26 mouse cellular contexts compared by ENCODE assay signal in the genomic region with DNA sequence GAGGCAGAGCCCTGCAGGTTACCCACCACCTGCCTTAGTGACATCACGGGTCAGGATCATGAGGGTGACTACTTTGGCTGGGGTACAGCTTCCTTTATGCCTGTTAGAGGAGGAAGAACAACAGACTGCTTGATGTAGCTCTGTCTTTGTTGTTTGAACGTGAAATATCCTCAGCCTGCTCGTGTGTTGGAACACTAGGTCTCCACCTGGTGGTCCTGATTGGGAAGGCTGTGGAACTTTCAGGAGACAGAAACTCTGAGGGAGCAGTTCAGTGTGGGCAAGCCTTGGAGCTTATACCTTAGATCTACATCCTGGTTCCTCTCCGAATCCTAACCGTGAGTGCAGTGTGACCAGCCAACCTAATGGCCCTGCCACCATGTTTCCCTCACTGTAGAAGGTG. TPM values are rescaled to one million over a fixed set of nuclear protein-coding genes. Genes with fewer than 3 reads are reported as not detected.
A peak's percentile ranks its signal among the peaks of the same experiment; 100 is the strongest.
DNase-seq lines count a peak whose midpoint lies in the region; ATAC-seq and TF ChIP-seq lines count a peak whose summit lies in the region.
"Had no signal": no experiment of that assay in that cellular context is flagged by ENCODE, and none has a peak within 500 bp of the region (broad histone marks: within the 10 kb centered on the region; RNA-seq: fewer than 3 reads in every experiment).

No protein-coding gene starts in this region.

- H3K36me3 ChIP-seq in hindbrain, postnatal 0 days (ENCODE audit: insufficient read depth, low read length): no peaks in the 10 kb centered on the region
- no peaks in the 10 kb centered on the region for H3K36me3 ChIP-seq in hindbrain, embryonic 11.5 days (ENCODE audit: control insufficient read depth, insufficient read depth, low read length)
- H3K36me3 ChIP-seq in liver, embryonic 11.5 days (ENCODE audit: control insufficient read depth, insufficient read depth, low read length): no peaks in the 10 kb centered on the region
- H3K36me3 ChIP-seq: embryonic facial prominence, embryonic 12.5 days; G1E; heart, embryonic 12.5 days; hindbrain, embryonic 12.5 days had no signal

- no peak overlapping the region for H3K27ac ChIP-seq in hindbrain, postnatal 0 days
- no peak overlapping the region for H3K27ac ChIP-seq in hindbrain, embryonic 11.5 days (ENCODE audit: low read depth, low read length)
- no peak overlapping the region for H3K27ac ChIP-seq in layer of hippocampus, adult 2 months
- H3K27ac ChIP-seq in liver, embryonic 11.5 days (ENCODE audit: low read depth, low read length): no peak overlapping the region
- H3K27ac ChIP-seq: embryonic facial prominence, embryonic 12.5 days; hindbrain, embryonic 12.5 days had no signal

- no peaks in the 10 kb centered on the region for H3K9me3 ChIP-seq in hindbrain, postnatal 0 days (ENCODE audit: low read length)
- no peaks in the 10 kb centered on the region for H3K9me3 ChIP-seq in hindbrain, embryonic 11.5 days (ENCODE audit: control insufficient read depth, low read length)
- H3K9me3 ChIP-seq in liver, embryonic 11.5 days (ENCODE audit: control insufficient read depth, low read length): no peaks in the 10 kb centered on the region
- H3K9me3 ChIP-seq: embryonic facial prominence, embryonic 12.5 days; heart, embryonic 12.5 days; hindbrain, embryonic 12.5 days had no signal

- no peak overlapping the region for H3K4me2 ChIP-seq in hindbrain, postnatal 0 days (ENCODE audit: low read depth, low read length)
- H3K4me2 ChIP-seq in hindbrain, embryonic 11.5 days (replicated peaks; ENCODE audit: low read depth, low read length): no peak overlapping the region
- H3K4me2 ChIP-seq in liver, embryonic 11.5 days: no peak overlapping the region
- H3K4me2 ChIP-seq: embryonic facial prominence, embryonic 12.5 days; heart, embryonic 12.5 days; hindbrain, embryonic 12.5 days had no signal

- no peak overlapping the region for H3K9ac ChIP-seq in hindbrain, postnatal 0 days (replicated peaks; ENCODE audit: low read length)
- H3K9ac ChIP-seq in hindbrain, embryonic 11.5 days (ENCODE audit: low read depth, low read length): no peak overlapping the region
- no peak overlapping the region for H3K9ac ChIP-seq in liver, embryonic 11.5 days (ENCODE audit: low read depth, low read length)
- H3K9ac ChIP-seq: embryonic facial prominence, embryonic 12.5 days; heart, embryonic 12.5 days; hindbrain, embryonic 12.5 days had no signal

- no peak for DNase-seq in hindbrain, postnatal 0 days (ENCODE audit: low spot score)
- no peak for DNase-seq in hindbrain, embryonic 11.5 days (ENCODE audit: low spot score)
- DNase-seq in layer of hippocampus, adult 2 months (ENCODE audit: low spot score in 2 of 2): no peak
- DNase-seq in layer of hippocampus, adult 9-11 months: no peak
- DNase-seq in ES-CJ7 (ENCODE audit: low read depth, low spot score) (peak; percentile 38), ZHBTc4 (ENCODE audit: low read depth, low spot score) (peak; percentile 17)
- no peak for DNase-seq in cerebellum, adult 9-11 months
- DNase-seq in liver, embryonic 11.5 days (ENCODE audit: low spot score): no peak
- DNase-seq: adrenal gland, adult 2 months; adrenal gland, postnatal 25 days; cerebellum, adult 2 months; cerebellum, postnatal 14 days; gastrocnemius, postnatal 14 days; heart, postnatal 36 days had no signal

- peak; percentile 52 for TF ChIP-seq CTCF in hindbrain, postnatal 0 days (IDR thresholded peaks at IDR 0.05; ENCODE audit: low read depth)
- TF ChIP-seq CTCF in layer of hippocampus, adult 2 months (conservative IDR thresholded peaks at IDR 0.05): 0 out of 2 replicates have a peak, but pooled peaks have one; percentile 12

- H3K27me3 ChIP-seq in hindbrain, postnatal 0 days (ENCODE audit: insufficient read depth, low read length): no peaks in the 10 kb centered on the region
- no peaks in the 10 kb centered on the region for H3K27me3 ChIP-seq in hindbrain, embryonic 11.5 days (ENCODE audit: control insufficient read depth, insufficient read depth, low read length)
- H3K27me3 ChIP-seq in liver, embryonic 11.5 days (replicated peaks; ENCODE audit: control insufficient read depth, insufficient read depth, low read length): no peaks in the 10 kb centered on the region
- H3K27me3 ChIP-seq: embryonic facial prominence, embryonic 12.5 days; heart, embryonic 12.5 days; hindbrain, embryonic 12.5 days had no signal

- WGBS in hindbrain, postnatal 0 days: 62% methylated on average over 5 of the region's 5 CpGs
- WGBS in hindbrain, embryonic 11.5 days: 79% methylated on average over 5 of the region's 5 CpGs
- 65% methylated on average over 5 of the region's 5 CpGs for WGBS in liver, embryonic 11.5 days

- no peak for ATAC-seq in hindbrain, postnatal 0 days
- ATAC-seq in hindbrain, embryonic 11.5 days (ENCODE audit: low FRiP score): no peak
- no peak for ATAC-seq in liver, embryonic 11.5 days (replicated peaks; ENCODE audit: low FRiP score)
- ATAC-seq: forebrain, embryonic 16.5 days; hindbrain, embryonic 16.5 days had no signal

- no peak overlapping the region for H3K4me3 ChIP-seq in hindbrain, postnatal 0 days (ENCODE audit: low read length)
- no peak overlapping the region for H3K4me3 ChIP-seq in hindbrain, embryonic 11.5 days (ENCODE audit: low read depth, low read length)
- H3K4me3 ChIP-seq in layer of hippocampus, adult 2 months: no peak overlapping the region
- H3K4me3 ChIP-seq in liver, embryonic 11.5 days (ENCODE audit: low read depth, low read length): no peak overlapping the region
- H3K4me3 ChIP-seq: embryonic facial prominence, embryonic 12.5 days; heart, embryonic 12.5 days; hindbrain, embryonic 12.5 days had no signal

- H3K4me1 ChIP-seq in hindbrain, postnatal 0 days (ENCODE audit: insufficient read depth, low read length): no peaks in the 10 kb centered on the region
- H3K4me1 ChIP-seq in hindbrain, embryonic 11.5 days (replicated peaks; ENCODE audit: control insufficient read depth, insufficient read depth, low read length): no peaks in the 10 kb centered on the region
- no peaks in the 10 kb centered on the region for H3K4me1 ChIP-seq in liver, embryonic 11.5 days (replicated peaks; ENCODE audit: control insufficient read depth, insufficient read depth, low read length)
- H3K4me1 ChIP-seq: embryonic facial prominence, embryonic 12.5 days; heart, embryonic 12.5 days; hindbrain, embryonic 12.5 days had no signal

RNA-seq across cellular contexts. Expression of a gene that starts 26.3 kb away (rescaled TPM):
- not detected in 2 replicates for total RNA-seq in hindbrain, postnatal 0 days (2014; rRNA removed)
- not detected in 2 replicates for polyA plus RNA-seq in hindbrain, postnatal 0 days (2015; fragmentation: Nextera tagmentation; extraction: Ambion mirVana)
- polyA plus RNA-seq in hindbrain, embryonic 11.5 days (2014; fragmentation: Nextera tagmentation; extraction: Ambion mirVana): not detected in 2 replicates
- total RNA-seq in layer of hippocampus, adult 2 months (2021): not detected
- polyA plus RNA-seq in liver, embryonic 11.5 days (2014; fragmentation: Nextera tagmentation; extraction: Ambion mirVana): not detected in 2 replicates
- total RNA-seq: adrenal gland, adult 2 months; adrenal gland, postnatal 25 days; common myeloid progenitor, adult 5-6 weeks; gastrocnemius, adult 18-20 months; gastrocnemius, postnatal 14 days; heart, adult 8-10 months had no signal
- polyA plus RNA-seq: adrenal gland, adult 2 months; cerebellum, adult 2 months; embryonic facial prominence, embryonic 12.5 days; forebrain, embryonic 11.5 days; forebrain, embryonic 16.5 days; G1E; gonadal fat pad, adult 2 months; heart, embryonic 12.5 days; hindbrain, embryonic 12.5 days; hindbrain, embryonic 16.5 days; intestine, embryonic 14.5 days had no signal

RNA-seq across cellular contexts. Expression of a gene that starts 58.1 kb away (rescaled TPM):
- not detected in 2 replicates for total RNA-seq in hindbrain, postnatal 0 days (2014; rRNA removed)
- polyA plus RNA-seq in hindbrain, postnatal 0 days (2015; fragmentation: Nextera tagmentation; extraction: Ambion mirVana): not detected in 2 replicates
- not detected in 2 replicates for polyA plus RNA-seq in hindbrain, embryonic 11.5 days (2014; fragmentation: Nextera tagmentation; extraction: Ambion mirVana)
- not detected for total RNA-seq in layer of hippocampus, adult 2 months (2021)
- not detected in 2 replicates for polyA plus RNA-seq in liver, embryonic 11.5 days (2014; fragmentation: Nextera tagmentation; extraction: Ambion mirVana)
- total RNA-seq: adrenal gland, postnatal 25 days; common myeloid progenitor, adult 5-6 weeks; gastrocnemius, postnatal 14 days; heart, adult 8-10 months; heart, postnatal 36 days had no signal
- polyA plus RNA-seq: adrenal gland, adult 2 months; cerebellum, adult 2 months; embryonic facial prominence, embryonic 12.5 days; forebrain, embryonic 11.5 days; forebrain, embryonic 16.5 days; G1E; heart, embryonic 12.5 days; hindbrain, embryonic 12.5 days; hindbrain, embryonic 16.5 days; intestine, embryonic 14.5 days had no signal

Comparison
In these comparisons a context has a peak if more than half of its experiments do, and no peak if none do; other contexts are left out.
1. DNase-seq: peak in ES-CJ7 (single experiment) and ZHBTc4 (single experiment); none in hindbrain, postnatal 0 days (single experiment), hindbrain, embryonic 11.5 days (single experiment), layer of hippocampus, adult 2 months (0 of 2), layer of hippocampus, adult 9-11 months (single experiment), cerebellum, adult 9-11 months (single experiment) and liver, embryonic 11.5 days (single experiment).